ENCODE assay signal across 8 mouse cellular contexts in the genomic region with DNA sequence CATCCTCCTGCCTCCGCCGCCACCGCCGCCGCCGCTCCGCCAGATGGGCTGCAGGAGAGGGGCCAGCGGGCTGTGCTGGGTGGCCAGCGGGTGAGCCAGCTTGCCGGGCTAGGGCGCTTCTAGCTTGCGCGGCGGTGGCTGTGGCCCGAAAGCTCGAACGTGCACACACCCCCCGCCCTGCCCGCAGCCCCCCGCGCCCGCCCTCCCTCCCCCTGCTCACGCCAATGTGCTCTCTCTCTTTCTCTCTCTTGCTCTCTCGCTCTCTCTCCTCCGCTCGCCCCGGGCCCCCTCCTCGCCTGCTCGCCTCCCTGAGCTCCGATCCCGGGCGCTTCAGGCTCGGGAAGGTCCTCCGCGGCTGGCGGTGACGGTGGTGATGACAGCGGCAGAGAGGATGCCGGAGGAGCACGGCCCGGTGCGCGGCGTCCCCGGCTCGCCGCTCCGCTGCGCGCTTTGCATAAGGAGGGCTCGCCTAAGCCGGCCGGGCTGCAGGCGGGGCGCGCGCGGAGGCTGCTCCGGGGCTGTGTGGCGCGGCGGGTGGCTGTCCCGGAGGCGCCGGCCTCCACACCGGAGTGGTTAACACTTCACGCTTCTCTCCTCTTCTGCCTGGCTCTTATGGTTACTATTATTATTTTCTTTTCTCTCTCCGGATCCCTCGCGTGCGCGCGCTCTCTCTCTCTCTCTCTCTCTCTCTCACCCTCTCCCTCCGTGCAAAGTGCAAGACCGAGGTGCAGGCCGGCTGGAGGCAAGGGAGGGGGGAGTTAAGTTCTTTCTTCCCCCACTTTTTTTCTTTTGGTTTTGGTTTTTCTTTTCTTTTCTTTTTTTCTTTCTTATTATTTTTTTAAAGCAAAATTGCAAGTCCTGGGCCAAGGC. TPM values are rescaled to one million over a fixed set of nuclear protein-coding genes. Genes with fewer than 3 reads are reported as not detected.
DNase-seq lines count a peak whose midpoint lies in the region; ATAC-seq and TF ChIP-seq lines count a peak whose summit lies in the region.

No protein-coding gene starts in this region.

- H3K4me2 ChIP-seq in lung, embryonic 15.5 days: peak overlapping the region; percentile 92

- WGBS in cerebellum, adult 2 months: 1% methylated on average over 69 of the region's 76 CpGs
- under 1% methylated on average over 70 of the region's 76 CpGs for WGBS in lung, embryonic 15.5 days

- TF ChIP-seq EP300 in ES-Bruce4 (IDR thresholded peaks at IDR 0.05; ENCODE audit: insufficient read depth, low read depth, low read length): no peak

- ATAC-seq in frontal cortex, adult (ENCODE audit: low TSS enrichment): peak; percentile 59
- peak; percentile 14 to 43; a peak in 1 of 4 replicates for ATAC-seq in hematopoietic stem cell, adult 5-6 weeks (replicated peaks in 1 of 2; ENCODE audit: insufficient read depth in 1 of 2, low FRiP score in 2 of 2, low TSS enrichment in 1 of 2, low read depth in 1 of 2, poor library complexity in 2 of 2, severe bottlenecking in 2 of 2)
- ATAC-seq in lung, embryonic 15.5 days (ENCODE audit: borderline replicate concordance, extremely low read depth, low FRiP score, low TSS enrichment): peak; percentile 75
- peak; percentile 36 for ATAC-seq in neutrophil, adult 5-6 weeks (ENCODE audit: extremely low read depth, insufficient number of reproducible peaks, low FRiP score, poor library complexity, severe bottlenecking)

- peak overlapping the region; percentile 63 for H3K4me3 ChIP-seq in ES-Bruce4 (ENCODE audit: low read depth, low read length)
- H3K4me3 ChIP-seq in cerebellum, adult 2 months (replicated peaks; ENCODE audit: insufficient read depth, low read depth, low read length): peak overlapping the region; percentile 95
- peak overlapping the region; percentile 82 for H3K4me3 ChIP-seq in lung, embryonic 15.5 days

- H3K9ac ChIP-seq in ES-Bruce4 (ENCODE audit: low read depth, poor library complexity, severe bottlenecking): peak overlapping the region; percentile 54
- H3K9ac ChIP-seq in lung, embryonic 15.5 days: peak overlapping the region; percentile 75

- DNase-seq in cerebellum, adult 2 months: peak; percentile 80 to 84
- DNase-seq in layer of hippocampus, adult 9-11 months: peak; percentile 30
- peak; percentile 50 to 54 for DNase-seq in thymus, adult 18-20 months

- no peak overlapping the region for H3K27ac ChIP-seq in ES-Bruce4 (ENCODE audit: insufficient read depth, low read length)
- peak overlapping the region; percentile 89 for H3K27ac ChIP-seq in cerebellum, adult 2 months (ENCODE audit: insufficient read depth, low read length)
- peak overlapping the region; percentile 96 for H3K27ac ChIP-seq in lung, embryonic 15.5 days

- no peaks in the 10 kb centered on the region for H3K36me3 ChIP-seq in ES-Bruce4 (ENCODE audit: control insufficient read depth, insufficient read depth, low read length, poor library complexity, severe bottlenecking)
- no peaks in the 10 kb centered on the region for H3K36me3 ChIP-seq in lung, embryonic 15.5 days

- H3K9me3 ChIP-seq in ES-Bruce4 (replicated peaks; ENCODE audit: control insufficient read depth, insufficient read depth, low read length, poor library complexity, severe bottlenecking): no peaks in the 10 kb centered on the region
- H3K9me3 ChIP-seq in lung, embryonic 15.5 days: no peaks in the 10 kb centered on the region

- peaks cover 28% of the 10 kb centered on the region for H3K27me3 ChIP-seq in ES-Bruce4 (ENCODE audit: control insufficient read depth, insufficient read depth, low read length, poor library complexity, severe bottlenecking)
- no peaks in the 10 kb centered on the region for H3K27me3 ChIP-seq in cerebellum, adult 2 months (ENCODE audit: control insufficient read depth, insufficient read depth, low read length)
- peaks cover 7% of the 10 kb centered on the region for H3K27me3 ChIP-seq in lung, embryonic 15.5 days

- TF ChIP-seq CTCF in ES-Bruce4 (IDR thresholded peaks at IDR 0.05; ENCODE audit: low read depth, low read length): no peak
- no peak for TF ChIP-seq CTCF in cerebellum, adult 2 months (IDR thresholded peaks at IDR 0.05; ENCODE audit: borderline replicate concordance, insufficient read depth, low read depth, low read length)

- H3K4me1 ChIP-seq in ES-Bruce4 (ENCODE audit: control insufficient read depth, insufficient read depth, low read length): no peaks in the 10 kb centered on the region
- no peaks in the 10 kb centered on the region; the same call in 1 of the 2 replicates for H3K4me1 ChIP-seq in cerebellum, adult 2 months (ENCODE audit: control insufficient read depth, insufficient read depth, low read length)
- H3K4me1 ChIP-seq in lung, embryonic 15.5 days: peaks cover 14% of the 10 kb centered on the region

- no peak for TF ChIP-seq POLR2A in ES-Bruce4 (IDR thresholded peaks at IDR 0.05; ENCODE audit: insufficient read depth, low read length)
- no peak for TF ChIP-seq POLR2A in cerebellum, adult 2 months (IDR thresholded peaks at IDR 0.05; ENCODE audit: borderline replicate concordance, insufficient read depth, low read length)

RNA-seq across cellular contexts. Expression of gene Maf, which starts 0.5 kb away (rescaled TPM):
- 0.49 and 0.69 TPM in 2 replicates for polyA plus RNA-seq in ES-Bruce4 (2011; ENCODE audit: insufficient read depth, insufficient read length, low read depth, missing spikeins)
- polyA plus RNA-seq in cerebellum, adult 2 months (2012; rRNA removed): 22.6 and 24.2 TPM in 2 replicates
- total RNA-seq in hematopoietic stem cell, adult 5-6 weeks (2017): 3.3 and 3.6 TPM in 2 replicates
- 10.1 and 11.6 TPM in 2 replicates for polyA plus RNA-seq in lung, embryonic 15.5 days (2015; fragmentation: Nextera tagmentation; extraction: Ambion mirVana)
- total RNA-seq in neutrophil, adult 5-6 weeks (2017): 3.3 and 3.8 TPM in 2 replicates

Comparison
In these comparisons a context has a peak if more than half of its experiments do, and no peak if none do; other contexts are left out.
1. DNase-seq: peak in every context shown above with its lines; median percentile 82 in cerebellum, adult 2 months; 52 in thymus, adult 18-20 months; 30 in layer of hippocampus, adult 9-11 months.